Mouse (Mus musculus) neutrophil, adult 59 days (primary cell): Measurements from ENCODE around the gene Tbc1d17. TPM values are rescaled to one million over a fixed set of nuclear protein-coding genes. Genes with fewer than 3 reads are reported as not detected.

Experiments used
- total RNA-seq, 2 experiments: library from RNA; stranded (reverse); gene quantifications; 1 replicate in 1 of 2; 2 replicates in 1 of 2; pipeline ENCODE4 v1.2.4; 2023

The Tbc1d17 gene
- total RNA-seq = 10 to 100 TPM; 32.1 to 45.3 TPM

GRCm38 (mm10) chr7:44848561-44849415 lies at the start of gene Tbc1d17, which contains the start of gene Akt1s1:
Tbc1d17 (minus strand) TSS chr7:44849079.
Akt1s1 (plus strand) TSS chr7:44848991.

GRCm38 (mm10) chr7:44895593-44896434 lies 46.9 kb upstream of the Tbc1d17 start, which contains the start of gene Fuz:
Fuz (plus strand) TSS chr7:44896079.

GRCm38 (mm10) chr7:44892276-44892921 lies 43.5 kb upstream of the Tbc1d17 start, which contains the start of gene Med25:
Med25 (minus strand) TSS chr7:44892712.

GRCm38 (mm10) chr7:44869697-44870528 lies 21.0 kb upstream of the Tbc1d17 start, which contains the start of gene Ptov1:
Ptov1 (minus strand) TSS chr7:44869788.

GRCm38 (mm10) chr7:44857042-44857552 lies 8.2 kb upstream of the Tbc1d17 start, which contains the start of gene Pnkp:
Pnkp (plus strand) TSS chr7:44857139.

GRCm38 (mm10) chr7:44816470-44817021 lies 32.3 kb downstream of the Tbc1d17 start, which contains the start of gene Atf5:
Atf5 (minus strand) TSS chr7:44816658.

GRCm38 (mm10) chr7:44815721-44816469 lies 33.0 kb downstream of the Tbc1d17 start, which contains the start of the genes Nup62 and Il4i1:
Nup62 (plus strand) TSS chr7:44816088.
Il4i1 (plus strand) TSS chr7:44816387.

Other genes with a start within 250 kb of the Tbc1d17 start
- not detected for gene Myh14, start 178.2 kb downstream of the Tbc1d17 start, total RNA-seq
- gene Izumo2, start 140.3 kb downstream of the Tbc1d17 start, total RNA-seq = not detected
- 10 to 100 TPM; 49.1 to 59.2 TPM for gene Vrk3, start 100.7 kb downstream of the Tbc1d17 start, total RNA-seq
- 1 to 10 TPM; 1.0 to 1.7 TPM for gene Zfp473, start 98.0 kb downstream of the Tbc1d17 start, total RNA-seq
- 10 to 100 TPM; 50.3 to 52.5 TPM for gene Nup62, start 33.0 kb downstream of the Tbc1d17 start, total RNA-seq
- 1 to 10 TPM in 1 of 2 experiments, under 1 TPM in 1; 0.64 to 1.8 TPM for gene Il4i1, start 32.7 kb downstream of the Tbc1d17 start, total RNA-seq
- 1 to 10 TPM; 4.9 to 6.0 TPM for gene Atf5, start 32.4 kb downstream of the Tbc1d17 start, total RNA-seq
- gene Akt1s1, start 88 bp downstream of the Tbc1d17 start, total RNA-seq = 10 to 100 TPM; 14.1 to 15.2 TPM
- gene Pnkp, start 8.1 kb upstream of the Tbc1d17 start, total RNA-seq = 100 to 1,000 TPM; 390 to 443 TPM
- gene Ptov1, start 20.7 kb upstream of the Tbc1d17 start, total RNA-seq = 10 to 100 TPM; 32.3 to 33.9 TPM
- gene Med25, start 43.6 kb upstream of the Tbc1d17 start, total RNA-seq = 10 to 100 TPM; 36.9 to 38.1 TPM
- 1 to 10 TPM; 4.6 to 6.1 TPM for gene Fuz, start 47.0 kb upstream of the Tbc1d17 start, total RNA-seq
- 10 to 100 TPM; 61.7 to 69.2 TPM for gene Ap2a1, start 80.4 kb upstream of the Tbc1d17 start, total RNA-seq
- gene Tsks, start 94.1 kb upstream of the Tbc1d17 start, total RNA-seq = not detected
- under 1 TPM; 0.33 to 0.53 TPM for gene Cpt1c, start 125.8 kb upstream of the Tbc1d17 start, total RNA-seq
- 10 to 100 TPM; 79.2 to 80.4 TPM for gene Prmt1, start 137.5 kb upstream of the Tbc1d17 start, total RNA-seq
- gene Irf3, start 148.6 kb upstream of the Tbc1d17 start, total RNA-seq = 10 to 100 TPM; 55.8 to 60.1 TPM
- gene Bcl2l12, start 149.6 kb upstream of the Tbc1d17 start, total RNA-seq = 10 to 100 TPM in 1 of 2 experiments, 1 to 10 TPM in 1; 9.3 to 14.3 TPM
- gene Scaf1, start 167.3 kb upstream of the Tbc1d17 start, total RNA-seq = 10 to 100 TPM; 57.7 to 58.5 TPM
- gene Rras, start 168.9 kb upstream of the Tbc1d17 start, total RNA-seq = 10 to 100 TPM; 13.6 to 16.8 TPM
- gene Prr12, start 203.8 kb upstream of the Tbc1d17 start, total RNA-seq = 10 to 100 TPM; 22.7 to 23.8 TPM
- gene Nosip, start 213.3 kb upstream of the Tbc1d17 start, total RNA-seq = 10 to 100 TPM; 31.4 to 34.3 TPM
- gene Prrg2, start 213.6 kb upstream of the Tbc1d17 start, total RNA-seq = 10 to 100 TPM; 14.5 to 15.6 TPM
- 1 to 10 TPM in 1 of 2 experiments, under 1 TPM in 1; 0.79 to 2.8 TPM for gene Rcn3, start 243.1 kb upstream of the Tbc1d17 start, total RNA-seq